Mouse (Mus musculus) limb, embryonic 14.5 days (tissue): Measurements from ENCODE around the gene Grik4. TPM values are rescaled to one million over a fixed set of nuclear protein-coding genes. Genes with fewer than 3 reads are reported as not detected.

ENCODE experiments used
- ATAC-seq: fragments of 200-750 bp; cut with Nextera tagmentation; 2 replicates; pipeline ENCODE4 v1.8.0; 2017; ENCODE audit warnings: low read depth, moderate number of reproducible peaks, moderate TSS enrichment; ENCODE audit not compliant: low FRiP score
- DNase-seq: peaks from one replicate; pipeline ENCODE4 v3.0.0-alpha.2; 2015; ENCODE audit warnings: low spot score
- H3K27ac ChIP-seq: fragments of 300-500 bp; sonication (generic); replicated peaks from 2 replicates; pipeline ENCODE4 v1.5.1; 2014; ENCODE audit warnings: low read depth, mild to moderate bottlenecking, low read length, moderate library complexity, mixed read lengths
- H3K27me3 ChIP-seq: fragments of 300-500 bp; sonication (generic); 2 replicates; pipeline ENCODE4 v1.6.1; 2014; ENCODE audit warnings: low read length, mixed read lengths; ENCODE audit not compliant: control insufficient read depth, insufficient read depth
- H3K36me3 ChIP-seq: fragments of 300-500 bp; sonication (generic); 2 replicates; pipeline ENCODE4 v1.6.1; 2014; ENCODE audit warnings: mild to moderate bottlenecking, low read length, moderate library complexity, mixed read lengths; ENCODE audit not compliant: control insufficient read depth, insufficient read depth
- H3K4me1 ChIP-seq: fragments of 300-500 bp; sonication (generic); 2 replicates; pipeline ENCODE4 v1.6.1; 2014; ENCODE audit warnings: antibody characterized with exemption, low read length, mixed read lengths; ENCODE audit not compliant: control insufficient read depth, insufficient read depth
- H3K4me2 ChIP-seq: fragments of 300-500 bp; sonication (generic); replicated peaks from 2 replicates; pipeline ENCODE4 v1.6.1; 2014; ENCODE audit warnings: low read depth, mild to moderate bottlenecking, low read length, moderate library complexity; ENCODE audit not compliant: severe bottlenecking
- H3K4me3 ChIP-seq: fragments of 300-500 bp; sonication (generic); replicated peaks from 2 replicates; pipeline ENCODE4 v1.5.1; 2014; ENCODE audit warnings: low read length
- H3K9ac ChIP-seq: fragments of 300-500 bp; sonication (generic); 2 replicates; pipeline ENCODE4 v1.6.1; 2014; ENCODE audit warnings: mild to moderate bottlenecking, low read depth, low read length, moderate library complexity; ENCODE audit not compliant: severe bottlenecking
- H3K9me3 ChIP-seq: fragments of 300-500 bp; sonication (generic); 2 replicates; pipeline ENCODE4 v1.6.1; 2016; ENCODE audit warnings: low read length; ENCODE audit not compliant: control insufficient read depth
- POLR2A ChIP-seq: fragments of 200-500 bp; IDR thresholded peaks from 2 replicates; pipeline ENCODE4 v1.8.0; 2012; ENCODE audit warnings: inconsistent platforms, mild to moderate bottlenecking, moderate library complexity, borderline replicate concordance; ENCODE audit not compliant: insufficient read depth, insufficient read length; ENCODE audit errors: extremely low read depth
- WGBS: fragments of 180-500 bp; shearing (Covaris S2); extraction: QIAGEN DNeasy Blood & Tissue Kit; methylation state at CpG from one replicate; pipeline ENCODE4 v1.1.7; 2014; 5-methylcytosine and 5-hydroxymethylcytosine counted together
- polyA plus RNA-seq, 2 experiments: library from polyadenylated mRNA; depleted of rRNA in 1 of 2; stranded (reverse) in 1 of 2; unstranded in 1 of 2; fragments of >200 nt; fragmentation: Nextera tagmentation in 1 of 2; extraction: Ambion mirVana in 1 of 2; gene quantifications; 2 replicates each; pipeline versions ENCODE4 v1.2.1 to v1.2.3; 2012 to 2014

The Grik4 gene
- polyA plus RNA-seq, 2 experiments, result 0.85 to 2.4 TPM

GRCm38 (mm10) chr9:42727661-42728060 is 216.6 kb downstream of the Grik4 start:
- WGBS, result 88% methylated on average over 6 of the region's 6 CpGs

GRCm38 (mm10) chr9:42727186-42727585 is 217.1 kb downstream of the Grik4 start:
- 83% methylated on average over 5 of the region's 5 CpGs for WGBS
- H3K36me3 ChIP-seq, result no peaks in the 10 kb centered on the region
- H3K27ac ChIP-seq, result no peak overlapping the region
- no peak for TF ChIP-seq POLR2A
- H3K4me2 ChIP-seq, result no peak overlapping the region
- DNase-seq (no peak), ATAC-seq (no peak)
- no peaks in the 10 kb centered on the region for H3K27me3 ChIP-seq
- H3K9me3 ChIP-seq, result no peaks in the 10 kb centered on the region
- no peak overlapping the region for H3K4me3 ChIP-seq
- H3K9ac ChIP-seq, result no peak overlapping the region
- no peaks in the 10 kb centered on the region for H3K4me1 ChIP-seq

More at GRCm38 (mm10) chr9:42727661-42728060, 216.6 kb downstream of the Grik4 start:
- H3K9ac ChIP-seq, result no peak overlapping the region
- no peak for DNase-seq
- H3K9me3 ChIP-seq, result no peaks in the 10 kb centered on the region
- ATAC-seq, result no peak
- no peaks in the 10 kb centered on the region for H3K4me1 ChIP-seq
- TF ChIP-seq POLR2A, result no peak
- H3K4me2 ChIP-seq, result no peak overlapping the region
- H3K36me3 ChIP-seq, result no peaks in the 10 kb centered on the region
- no peaks in the 10 kb centered on the region for H3K27me3 ChIP-seq
- no peak overlapping the region for H3K4me3 ChIP-seq
- H3K27ac ChIP-seq, result no peak overlapping the region

- ATAC-seq, result no peak
- Histone ChIP-seq H3K4me2 (no peak overlapping the region), H3K9ac (no peak overlapping the region), H3K9me3 (no peaks in the 10 kb centered on the region), H3K27me3 (no peaks in the 10 kb centered on the region), H3K27ac (no peak overlapping the region), H3K4me3 (no peak overlapping the region), H3K36me3 (no peaks in the 10 kb centered on the region), H3K4me1 (no peaks in the 10 kb centered on the region)
- TF ChIP-seq POLR2A, result no peak
- 67% methylated on average over 7 of the region's 7 CpGs for WGBS
- DNase-seq, result no peak
Observed at GRCm38 (mm10) chr9:42724099-42724498, 220.2 kb downstream of the Grik4 start.

- WGBS, result 54% methylated on average over 4 of the region's 4 CpGs
- no peaks in the 10 kb centered on the region for H3K36me3 ChIP-seq
- no peak overlapping the region for H3K4me2 ChIP-seq
- H3K27ac ChIP-seq, result no peak overlapping the region
- no peak overlapping the region for H3K4me3 ChIP-seq
- DNase-seq, result no peak
- H3K9me3 ChIP-seq, result no peaks in the 10 kb centered on the region
- ATAC-seq, result no peak
- H3K27me3 ChIP-seq, result no peaks in the 10 kb centered on the region
- H3K4me1 ChIP-seq, result no peaks in the 10 kb centered on the region
- no peak for TF ChIP-seq POLR2A
- H3K9ac ChIP-seq, result no peak overlapping the region
Observed at GRCm38 (mm10) chr9:42722501-42722900, 221.8 kb downstream of the Grik4 start.

- WGBS, result 91% methylated on average over 9 of the region's 9 CpGs
- Histone ChIP-seq H3K9me3 (no peaks in the 10 kb centered on the region), H3K4me2 (no peak overlapping the region), H3K27me3 (no peaks in the 10 kb centered on the region), H3K9ac (no peak overlapping the region), H3K4me3 (no peak overlapping the region), H3K36me3 (no peaks in the 10 kb centered on the region), H3K27ac (no peak overlapping the region), H3K4me1 (no peaks in the 10 kb centered on the region)
- DNase-seq (no peak), ATAC-seq (no peak)
- TF ChIP-seq POLR2A, result no peak
Observed at GRCm38 (mm10) chr9:42721718-42722117, 222.6 kb downstream of the Grik4 start.

GRCm38 (mm10) chr9:42721146-42721545 is 223.1 kb downstream of the Grik4 start:
- H3K27ac ChIP-seq, result no peak overlapping the region
- no peak for TF ChIP-seq POLR2A
- no peak overlapping the region for H3K4me2 ChIP-seq
- no peaks in the 10 kb centered on the region for H3K4me1 ChIP-seq
- DNase-seq, result no peak
- no peaks in the 10 kb centered on the region for H3K27me3 ChIP-seq
- H3K9ac ChIP-seq, result no peak overlapping the region
- no peaks in the 10 kb centered on the region for H3K36me3 ChIP-seq
- ATAC-seq, result no peak
- 70% methylated on average over 4 of the region's 4 CpGs for WGBS
- no peaks in the 10 kb centered on the region for H3K9me3 ChIP-seq
- H3K4me3 ChIP-seq, result no peak overlapping the region
